In the genomic region with DNA sequence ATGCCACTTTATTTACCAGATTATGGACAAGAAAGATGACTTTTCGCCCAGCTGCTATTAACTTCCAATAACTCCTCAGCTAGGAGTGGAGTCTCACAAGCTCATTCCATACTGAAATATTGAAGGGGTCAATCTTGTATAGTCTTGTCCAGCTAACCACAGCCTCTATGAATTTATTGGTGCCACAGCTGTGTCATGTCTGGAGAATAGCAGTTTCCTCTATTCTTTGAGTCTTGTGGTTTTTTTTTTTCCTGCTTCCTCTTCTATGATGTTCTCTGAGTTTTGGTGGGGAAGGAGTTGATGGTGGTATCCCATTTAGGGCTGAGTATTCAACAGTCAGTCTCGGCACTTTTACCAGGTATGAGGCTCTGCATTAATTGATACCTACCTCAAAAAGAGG, we compare ENCODE assay signal across 19 mouse cellular contexts. TPM values are rescaled to one million over a fixed set of nuclear protein-coding genes. Genes with fewer than 3 reads are reported as not detected.
DNase-seq lines count a peak whose midpoint lies in the region; ATAC-seq and TF ChIP-seq lines count a peak whose summit lies in the region.
"Had no signal": no experiment of that assay in that cellular context is flagged by ENCODE, and none has a peak within 500 bp of the region (broad histone marks: within the 10 kb centered on the region; RNA-seq: fewer than 3 reads in every experiment).

No protein-coding gene starts in this region.

- TF ChIP-seq POLR2A in MEL (IDR thresholded peaks at IDR 0.05; ENCODE audit: control insufficient read depth in 1 of 2, insufficient read depth in 1 of 2, low read depth in 1 of 2, low read length in 2 of 2, poor library complexity in 1 of 2): no peak

- no peak overlapping the region for H3K4me3 ChIP-seq in kidney, postnatal 0 days (replicated peaks; ENCODE audit: low read depth, low read length)
- no peak overlapping the region for H3K4me3 ChIP-seq in MEL (ENCODE audit: control insufficient read depth in 1 of 2, insufficient read depth in 1 of 2, low read depth in 2 of 2, low read length in 2 of 2)
- H3K4me3 ChIP-seq: embryonic facial prominence, embryonic 12.5 days; forebrain, embryonic 15.5 days; heart, adult 2 months; heart, embryonic 12.5 days; hindbrain, embryonic 15.5 days had no signal

- no peak overlapping the region for H3K9ac ChIP-seq in kidney, postnatal 0 days (ENCODE audit: low read depth, low read length)
- H3K9ac ChIP-seq in MEL (ENCODE audit: control insufficient read depth, low read depth, low read length, poor library complexity, severe bottlenecking): no peak overlapping the region
- H3K9ac ChIP-seq: embryonic facial prominence, embryonic 12.5 days; forebrain, embryonic 15.5 days; heart, embryonic 12.5 days; hindbrain, embryonic 15.5 days had no signal

- peaks cover 23% of the 10 kb centered on the region for H3K36me3 ChIP-seq in kidney, postnatal 0 days (ENCODE audit: insufficient read depth, low read length)
- H3K36me3 ChIP-seq in MEL (ENCODE audit: control insufficient read depth in 1 of 2, insufficient read depth in 2 of 2, low read length in 2 of 2): peaks cover 11 to 65% of the 10 kb centered on the region in 2 experiments

- no peak for TF ChIP-seq EP300 in MEL (IDR thresholded peaks at IDR 0.05; ENCODE audit: low read depth in 1 of 2, low read length in 2 of 2)

- no peak for TF ChIP-seq RAD21 in MEL (IDR thresholded peaks at IDR 0.05; ENCODE audit: low read depth, low read length)

- no peak overlapping the region for H3K4me2 ChIP-seq in kidney, postnatal 0 days (ENCODE audit: low read length)
- H3K4me2 ChIP-seq: embryonic facial prominence, embryonic 12.5 days; forebrain, embryonic 15.5 days; heart, embryonic 12.5 days; hindbrain, embryonic 15.5 days had no signal

- H3K27ac ChIP-seq in kidney, postnatal 0 days: no peak overlapping the region
- H3K27ac ChIP-seq in MEL (ENCODE audit: control insufficient read depth, low read depth, low read length): no peak overlapping the region
- H3K27ac ChIP-seq: embryonic facial prominence, embryonic 12.5 days; forebrain, embryonic 15.5 days; heart, adult 2 months; hindbrain, embryonic 15.5 days had no signal

- 87% methylated on average over 2 of the region's 2 CpGs for WGBS in kidney, postnatal 0 days

- no peaks in the 10 kb centered on the region for H3K4me1 ChIP-seq in kidney, postnatal 0 days (replicated peaks; ENCODE audit: insufficient read depth, low read length)
- peaks cover 0 to 3% of the 10 kb centered on the region in 2 experiments; a peak in 2 of 4 replicates for H3K4me1 ChIP-seq in MEL (ENCODE audit: control insufficient read depth in 1 of 2, insufficient read depth in 2 of 2, low read length in 2 of 2)
- H3K4me1 ChIP-seq: embryonic facial prominence, embryonic 12.5 days; forebrain, embryonic 15.5 days; hindbrain, embryonic 15.5 days had no signal

- peak; percentile 22 for DNase-seq in kidney, postnatal 0 days (ENCODE audit: low spot score)
- no peak for DNase-seq in kidney, postnatal 14 days
- peak; percentile 44 for DNase-seq in MEL (ENCODE audit: low read depth, low spot score)
- no peak for DNase-seq in frontal cortex, adult 2 months (ENCODE audit: extremely low spot score in 1 of 2, low spot score in 1 of 2)
- no peak for DNase-seq in adrenal gland, postnatal 10 days
- DNase-seq: adrenal gland, postnatal 25 days; cerebellum, adult 2 months; cerebellum, postnatal 10 days; gastrocnemius, postnatal 10 days; heart, adult 2 months had no signal

- H3K27me3 ChIP-seq in kidney, postnatal 0 days (ENCODE audit: insufficient read depth, low read length): no peaks in the 10 kb centered on the region
- no peaks in the 10 kb centered on the region for H3K27me3 ChIP-seq in MEL (ENCODE audit: control insufficient read depth in 1 of 2, insufficient read depth in 2 of 2, low read length in 2 of 2)
- H3K27me3 ChIP-seq: embryonic facial prominence, embryonic 12.5 days; forebrain, embryonic 15.5 days; heart, embryonic 12.5 days; hindbrain, embryonic 15.5 days; Patski had no signal

- ATAC-seq in kidney, postnatal 0 days (replicated peaks; ENCODE audit: low FRiP score, low read depth): no peak
- peak; percentile 75 to 80; a peak in 3 of 4 replicates for ATAC-seq in hematopoietic stem cell, adult 5-6 weeks (replicated peaks in 1 of 2; ENCODE audit: insufficient read depth in 1 of 2, low FRiP score in 2 of 2, low TSS enrichment in 1 of 2, low read depth in 1 of 2, poor library complexity in 2 of 2, severe bottlenecking in 2 of 2)
- peak; percentile 51; the same call in 1 of the 2 replicates for ATAC-seq in monocyte, adult 5-6 weeks (replicated peaks; ENCODE audit: insufficient number of reproducible peaks, low FRiP score, low TSS enrichment, poor library complexity, severe bottlenecking)
- ATAC-seq: activated CD4-positive, CD25-positive, alpha-beta regulatory T cell, adult 4 months; forebrain, embryonic 15.5 days; Patski had no signal

- no peak for TF ChIP-seq CTCF in kidney, postnatal 0 days (IDR thresholded peaks at IDR 0.05; ENCODE audit: low read depth)
- no peak for TF ChIP-seq CTCF in MEL (IDR thresholded peaks at IDR 0.05 in 2 of 3, conservative IDR thresholded peaks at IDR 0.05 in 1 of 3; ENCODE audit: control insufficient read depth in 1 of 3, insufficient read depth in 1 of 3, low read depth in 2 of 3, low read length in 3 of 3, poor library complexity in 1 of 3, severe bottlenecking in 1 of 3)

- no peaks in the 10 kb centered on the region for H3K9me3 ChIP-seq in kidney, postnatal 0 days (replicated peaks; ENCODE audit: low read length)
- no peaks in the 10 kb centered on the region for H3K9me3 ChIP-seq in MEL (replicated peaks; ENCODE audit: insufficient read depth, low read length)
- H3K9me3 ChIP-seq: embryonic facial prominence, embryonic 12.5 days; forebrain, embryonic 15.5 days; heart, embryonic 12.5 days; hindbrain, embryonic 15.5 days had no signal

- no peaks in the 10 kb centered on the region for H3K79me2 ChIP-seq in MEL (ENCODE audit: control insufficient read depth, insufficient read depth, low read length, poor library complexity)

TF ChIP-seq in MEL, 35 proteins besides CTCF, POLR2A, EP300 and RAD21:
- no peak for TF ChIP-seq GATA1 (IDR thresholded peaks at IDR 0.05; ENCODE audit: low read depth, low read length)
- TF ChIP-seq ZNF384 (IDR thresholded peaks at IDR 0.05; ENCODE audit: low read depth, low read length): 0 out of 2 replicates have a peak, but pooled peaks have one; percentile 6

RNA-seq across cellular contexts. Expression of a gene that starts 30.0 kb away (rescaled TPM):
- polyA plus RNA-seq in kidney, postnatal 0 days (2015; fragmentation: Nextera tagmentation; extraction: Ambion mirVana): 12.7 and 15.7 TPM in 2 replicates
- total RNA-seq in MEL (2012; rRNA removed): 95.2 and 104 TPM in 2 replicates
- 100 to 1,000 TPM in 1 of 2 experiments, 10 to 100 TPM in 1; 89.3 to 102 TPM for polyA plus RNA-seq in MEL (2012; ENCODE audit: insufficient read depth in 1 of 2, insufficient read length in 2 of 2, low read depth in 1 of 2, low replicate concordance in 2 of 2, missing spikeins in 1 of 2)
- total RNA-seq in hematopoietic stem cell, adult 5-6 weeks (2017): 113 and 126 TPM in 2 replicates
- total RNA-seq in monocyte, adult 5-6 weeks (2017): 6.6 to 20.8 TPM (median 15.9 TPM) in 3 replicates
- 3.2 and 5.3 TPM in 2 replicates for polyA plus RNA-seq in frontal cortex, adult 2 months (2012; rRNA removed)
- 10 to 100 TPM; 22.1 to 23.0 TPM for total RNA-seq in adrenal gland, postnatal 10 days (2021)

RNA-seq across cellular contexts. Expression of a gene that starts 50.3 kb away (rescaled TPM):
- 0.03 and 0.08 TPM in 2 replicates for polyA plus RNA-seq in kidney, postnatal 0 days (2015; fragmentation: Nextera tagmentation; extraction: Ambion mirVana)
- not detected in 2 replicates for total RNA-seq in MEL (2012; rRNA removed)
- not detected for polyA plus RNA-seq in MEL (2012; ENCODE audit: insufficient read depth in 1 of 2, insufficient read length in 2 of 2, low read depth in 1 of 2, low replicate concordance in 2 of 2, missing spikeins in 1 of 2)
- total RNA-seq in hematopoietic stem cell, adult 5-6 weeks (2017): not detected in 2 replicates
- not detected in 3 replicates for total RNA-seq in monocyte, adult 5-6 weeks (2017)
- polyA plus RNA-seq in frontal cortex, adult 2 months (2012; rRNA removed): 129 and 146 TPM in 2 replicates
- 10 to 100 TPM; 13.1 to 17.2 TPM for total RNA-seq in adrenal gland, postnatal 10 days (2021)
- total RNA-seq: heart, postnatal 25 days had no signal
- polyA plus RNA-seq: activated CD4-positive, CD25-positive, alpha-beta regulatory T cell, adult 4 months; Patski had no signal

Comparison
In these comparisons a context has a peak if more than half of its experiments do, and no peak if none do; other contexts are left out.
1. DNase-seq: peak in kidney, postnatal 0 days (single experiment) and MEL (single experiment); none in kidney, postnatal 14 days (single experiment), frontal cortex, adult 2 months (0 of 2) and adrenal gland, postnatal 10 days (single experiment).
2. RNA of a gene that starts 50.3 kb away (total RNA-seq): 13.1 to 17.2 TPM in adrenal gland, postnatal 10 days; not detected in MEL, not detected in hematopoietic stem cell, adult 5-6 weeks and not detected in monocyte, adult 5-6 weeks; every median in the first group is over 10 times any median in the second.